Mouse (Mus musculus) cerebellum, postnatal 14 days (tissue): ENCODE data around the gene Aff1.

ENCODE experiments used
- DNase-seq, 2 experiments: peaks; one replicate each; pipeline ENCODE4 v3.0.0; 2021; ENCODE audit warnings: mixed read lengths in 2 of 2

Aff1 gene

GRCm38 (mm10) chr5:103846609-103847008 is 154.4 kb downstream of the Aff1 start:
- no peak for DNase-seq

- no peak for DNase-seq
Measured at GRCm38 (mm10) chr5:103848546-103848945, 156.4 kb downstream of the Aff1 start.

- no peak for DNase-seq
Measured at GRCm38 (mm10) chr5:103852756-103853549, 160.8 kb downstream of the Aff1 start.

- DNase-seq = peak; percentile 75 to 78
Measured at GRCm38 (mm10) chr5:103854041-103854806, 162.1 kb downstream of the Aff1 start.

GRCm38 (mm10) chr5:103854807-103855194 is 162.6 kb downstream of the Aff1 start:
- DNase-seq = no peak

GRCm38 (mm10) chr5:103855483-103856211 is 163.5 kb downstream of the Aff1 start:
- no peak for DNase-seq

- DNase-seq = peak; percentile 69 to 74
Measured at GRCm38 (mm10) chr5:103856286-103857009, 164.3 kb downstream of the Aff1 start.

GRCm38 (mm10) chr5:103857151-103857550 is 165.0 kb downstream of the Aff1 start:
- no peak for DNase-seq

- DNase-seq = no peak
Measured at GRCm38 (mm10) chr5:103860622-103861021, 168.4 kb downstream of the Aff1 start.

- DNase-seq = no peak
Measured at GRCm38 (mm10) chr5:103863759-103864158, 171.6 kb downstream of the Aff1 start.

GRCm38 (mm10) chr5:103889766-103890165 is 197.6 kb downstream of the Aff1 start:
- no peak for DNase-seq

- DNase-seq = no peak
Measured at GRCm38 (mm10) chr5:103898310-103898709, 206.1 kb downstream of the Aff1 start.
